8 mouse cellular contexts compared by ENCODE assay signal in genomic region chr2:26910994-26911765, GRCm38 (mm10). TPM values are rescaled to one million over a fixed set of nuclear protein-coding genes. Genes with fewer than 3 reads are reported as not detected.
DNase-seq lines count a peak whose midpoint lies in the region; ATAC-seq and TF ChIP-seq lines count a peak whose summit lies in the region.

No protein-coding gene starts in this region.

- peaks cover 59% of the 10 kb centered on the region for H3K4me1 ChIP-seq in forebrain, embryonic 15.5 days
- peaks cover 12% of the 10 kb centered on the region for H3K4me1 ChIP-seq in small intestine, adult 2 months (ENCODE audit: control insufficient read depth, insufficient read depth, insufficient read length, low read length)

- H3K27me3 ChIP-seq in forebrain, embryonic 15.5 days, result no peaks in the 10 kb centered on the region
- H3K27me3 ChIP-seq in small intestine, adult 2 months (ENCODE audit: control insufficient read depth, insufficient read depth, low read length), result no peaks in the 10 kb centered on the region

- no peaks in the 10 kb centered on the region for H3K9me3 ChIP-seq in forebrain, embryonic 15.5 days

- peak overlapping the region; percentile 93 for H3K27ac ChIP-seq in forebrain, embryonic 15.5 days (replicated peaks)
- peak overlapping the region; percentile 69 for H3K27ac ChIP-seq in small intestine, adult 2 months (ENCODE audit: insufficient read depth, low read depth, low read length)

- peaks cover 50% of the 10 kb centered on the region for H3K36me3 ChIP-seq in forebrain, embryonic 15.5 days
- peaks cover 29% of the 10 kb centered on the region for H3K36me3 ChIP-seq in small intestine, adult 2 months (ENCODE audit: control insufficient read depth, insufficient read depth, low read length)

- peak; percentile 57 for ATAC-seq in forebrain, embryonic 15.5 days (replicated peaks)

- TF ChIP-seq POLR2A in small intestine, adult 2 months (IDR thresholded peaks at IDR 0.05; ENCODE audit: low read depth, low read length), result no peak

- H3K4me3 ChIP-seq in forebrain, embryonic 15.5 days, result peak overlapping the region; percentile 93
- H3K4me3 ChIP-seq in small intestine, adult 2 months (ENCODE audit: low read depth, low read length), result peak overlapping the region; percentile 82

- peak; percentile 68 for DNase-seq in adrenal gland, postnatal 10 days
- DNase-seq in adrenal gland, adult 8-10 months, result no peak
- peak; percentile 34 to 78 for DNase-seq in spleen, postnatal 10 days (ENCODE audit: low spot score in 2 of 2)
- DNase-seq in spleen, adult 12 weeks (ENCODE audit: low spot score), result no peak
- DNase-seq in kidney, postnatal 25 days, result peak; percentile 44 to 71
- peak; percentile 53 for DNase-seq in lung, postnatal 36 days

- no peak for TF ChIP-seq CTCF in small intestine, adult 2 months (IDR thresholded peaks at IDR 0.05; ENCODE audit: extremely low read depth, insufficient read length, insufficient replicate concordance, low read depth, low read length)

- H3K9ac ChIP-seq in forebrain, embryonic 15.5 days (replicated peaks), result peak overlapping the region; percentile 94

- H3K4me2 ChIP-seq in forebrain, embryonic 15.5 days (replicated peaks), result peak overlapping the region; percentile 92

- under 1% methylated on average over 37 of the region's 37 CpGs for WGBS in forebrain, embryonic 15.5 days
- WGBS in small intestine, adult 2 months, result under 1% methylated on average over 37 of the region's 37 CpGs

RNA-seq across cellular contexts. Expression of gene Rpl7a, which starts 0.6 kb away (rescaled TPM):
- total RNA-seq in adrenal gland, postnatal 10 days (2021), result 100 to 1,000 TPM; 516 to 520 TPM
- total RNA-seq in adrenal gland, adult 8-10 months (2022), result 100 to 1,000 TPM; 424 to 496 (median 462) TPM
- polyA plus RNA-seq in forebrain, embryonic 15.5 days (2015; fragmentation: Nextera tagmentation; extraction: Ambion mirVana), result 533 and 546 TPM in 2 replicates
- polyA plus RNA-seq in small intestine, adult 2 months (2012; rRNA removed), result 504 and 639 TPM in 2 replicates

RNA-seq across cellular contexts. Expression of gene Med22, which starts 0.7 kb away (rescaled TPM):
- total RNA-seq in adrenal gland, postnatal 10 days (2021), result 10 to 100 TPM; 49.3 to 50.2 TPM
- 10 to 100 TPM; 51.6 to 73.6 (median 62.4) TPM for total RNA-seq in adrenal gland, adult 8-10 months (2022)
- polyA plus RNA-seq in forebrain, embryonic 15.5 days (2015; fragmentation: Nextera tagmentation; extraction: Ambion mirVana), result 177 and 184 TPM in 2 replicates
- 9.9 and 16.6 TPM in 2 replicates for polyA plus RNA-seq in small intestine, adult 2 months (2012; rRNA removed)

RNA-seq across cellular contexts. Expression of gene Surf2, which starts 5.0 kb away (rescaled TPM):
- total RNA-seq in adrenal gland, postnatal 10 days (2021), result 10 to 100 TPM; 27.1 to 29.8 TPM
- 10 to 100 TPM; 43.1 to 55.8 (median 52.2) TPM for total RNA-seq in adrenal gland, adult 8-10 months (2022)
- 58.9 and 61.9 TPM in 2 replicates for polyA plus RNA-seq in forebrain, embryonic 15.5 days (2015; fragmentation: Nextera tagmentation; extraction: Ambion mirVana)
- polyA plus RNA-seq in small intestine, adult 2 months (2012; rRNA removed), result 8.7 and 11.3 TPM in 2 replicates

RNA-seq across cellular contexts. Expression of gene Surf1, which starts 5.2 kb away (rescaled TPM):
- total RNA-seq in adrenal gland, postnatal 10 days (2021), result 10 to 100 TPM; 78.4 to 81.5 TPM
- 100 to 1,000 TPM; 128 to 137 (median 135) TPM for total RNA-seq in adrenal gland, adult 8-10 months (2022)
- 74.0 and 77.3 TPM in 2 replicates for polyA plus RNA-seq in forebrain, embryonic 15.5 days (2015; fragmentation: Nextera tagmentation; extraction: Ambion mirVana)
- polyA plus RNA-seq in small intestine, adult 2 months (2012; rRNA removed), result 15.4 and 35.7 TPM in 2 replicates

RNA-seq across cellular contexts. Expression of gene Surf6, which starts 8.5 kb away (rescaled TPM):
- 10 to 100 TPM; 23.1 to 24.8 TPM for total RNA-seq in adrenal gland, postnatal 10 days (2021)
- 10 to 100 TPM; 26.0 to 32.8 (median 28.9) TPM for total RNA-seq in adrenal gland, adult 8-10 months (2022)
- 27.7 and 29.7 TPM in 2 replicates for polyA plus RNA-seq in forebrain, embryonic 15.5 days (2015; fragmentation: Nextera tagmentation; extraction: Ambion mirVana)
- 2.8 and 3.4 TPM in 2 replicates for polyA plus RNA-seq in small intestine, adult 2 months (2012; rRNA removed)

Comparison
In these comparisons a context has a peak if more than half of its experiments do, and no peak if none do; other contexts are left out.
1. DNase-seq: peak in adrenal gland, postnatal 10 days (single experiment), spleen, postnatal 10 days (2 of 2), kidney, postnatal 25 days (2 of 2) and lung, postnatal 36 days (single experiment); none in adrenal gland, adult 8-10 months (single experiment) and spleen, adult 12 weeks (single experiment).